Mouse (Mus musculus) c-Kit-positive CD71-positive TER-119-positive erythroid progenitor cells, embryonic 14.5 days (primary cell): ENCODE measurements around the gene Mthfsd.
A peak's percentile ranks its signal among the peaks of the same experiment; 100 is the strongest.

ENCODE experiments used
- DNase-seq: peaks from one replicate; pipeline ENCODE4 v3.0.0-alpha.2; 2013; ENCODE audit warnings: low spot score

Gene Mthfsd

DNA sequence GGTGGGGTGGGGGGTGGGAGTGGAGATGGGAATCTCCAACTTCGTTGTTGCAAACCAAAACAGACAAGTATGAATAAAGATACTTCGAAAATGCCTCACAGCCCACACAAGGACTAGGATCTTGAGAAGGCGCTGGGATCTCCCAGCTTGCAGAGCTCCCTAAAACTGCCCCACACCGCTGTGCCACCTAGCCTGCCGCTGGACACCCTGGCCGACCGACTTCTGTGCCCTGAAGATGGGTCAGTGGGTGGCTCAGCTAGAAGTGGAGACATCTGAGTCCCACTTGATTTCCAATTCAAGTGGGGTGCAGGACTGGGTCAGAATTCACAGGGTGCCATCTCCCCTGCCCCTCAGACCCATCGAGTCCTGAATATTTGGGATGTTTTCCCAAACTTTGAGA is 13.5 kb upstream of the Mthfsd start:
- DNase-seq: no peak

DNA sequence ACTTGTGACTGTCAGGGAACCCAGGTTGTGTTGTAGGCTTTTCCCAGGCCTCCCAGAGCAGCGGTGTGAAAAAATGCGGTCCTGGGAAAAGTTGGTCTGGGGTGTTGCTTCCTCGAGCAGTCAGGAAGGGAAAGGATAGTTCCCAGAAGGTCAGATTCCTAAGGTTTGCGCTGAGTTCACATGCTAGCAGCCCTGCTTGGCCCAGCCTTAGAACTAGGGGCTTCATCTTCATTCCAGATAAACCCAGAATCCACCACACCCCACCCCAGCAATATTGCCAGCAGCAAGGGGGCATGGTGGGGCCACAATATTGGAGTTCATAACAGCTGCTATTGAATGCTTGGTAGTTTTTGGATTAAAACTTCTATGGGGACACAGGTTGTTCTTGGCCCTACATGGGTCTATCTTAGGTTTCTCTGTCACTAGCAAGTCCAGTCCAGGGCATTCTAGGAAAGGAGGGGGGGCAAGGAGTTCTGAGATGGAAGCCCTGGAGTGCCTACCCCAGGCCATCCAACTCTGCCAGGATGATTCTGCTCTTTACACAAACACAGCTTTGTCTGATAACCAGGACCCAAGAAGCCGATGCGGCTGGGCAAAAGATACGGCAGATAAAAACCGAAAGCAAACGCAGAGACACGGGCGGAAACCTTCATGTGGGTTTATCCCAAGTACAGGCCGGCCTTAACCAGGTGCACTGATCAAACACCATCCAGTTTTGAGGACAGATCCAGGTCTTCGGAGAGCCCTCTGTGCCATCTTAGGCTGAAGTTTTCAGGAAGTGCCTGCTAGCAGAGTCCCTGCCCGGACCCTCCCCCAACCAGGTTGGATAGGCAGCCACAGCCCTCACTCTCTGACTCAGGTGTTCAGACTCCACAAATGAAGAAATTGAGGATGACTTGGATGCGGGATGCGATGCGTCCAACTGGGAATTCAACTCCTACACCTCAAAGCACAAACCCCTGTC is 12.5 kb upstream of the Mthfsd start:
- no peak for DNase-seq

DNA sequence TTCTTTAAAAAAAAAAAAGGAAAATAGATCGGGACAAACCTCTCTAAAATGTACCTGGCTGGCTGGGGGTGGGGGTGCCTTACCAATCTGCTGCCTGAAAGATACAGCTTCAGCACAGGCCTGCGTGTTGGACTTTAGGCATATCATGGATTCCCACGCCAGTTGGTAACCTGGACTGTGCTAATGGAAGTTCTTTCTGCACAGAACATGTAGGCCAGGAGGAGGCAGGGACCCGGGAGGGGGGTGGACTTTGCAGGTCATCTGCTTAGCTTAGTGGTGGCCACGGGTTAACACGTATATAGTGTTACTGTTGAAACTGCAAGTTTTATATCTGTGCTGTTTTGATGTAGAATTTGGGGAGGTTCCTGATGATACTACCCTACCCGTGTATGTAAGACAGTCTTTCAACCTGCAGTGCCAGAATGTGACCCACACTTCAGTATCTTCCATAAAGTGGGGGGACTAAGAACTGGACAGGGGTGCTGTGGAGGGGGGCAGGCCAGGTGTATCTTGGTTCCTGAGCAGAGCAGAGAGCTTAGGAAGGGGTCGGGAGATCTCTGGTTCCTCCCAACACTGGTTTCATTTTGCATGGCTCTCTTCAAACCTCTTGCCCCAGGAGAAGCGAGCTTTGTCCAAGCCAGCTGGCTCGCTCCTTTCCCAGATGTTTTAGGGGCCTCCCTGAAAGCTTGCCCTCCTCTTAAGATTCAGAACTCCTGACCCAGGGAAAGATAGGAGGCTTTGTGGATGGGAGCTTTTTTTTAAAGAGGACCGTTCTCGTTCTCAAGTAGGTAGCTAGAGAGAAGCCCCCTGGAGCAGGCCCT is 11.7 kb upstream of the Mthfsd start:
- no peak for DNase-seq

- DNase-seq: no peak
These were observed 10.6 kb upstream of the Mthfsd start for GRCm38 (mm10) chr8:121118634-121119420.

DNA sequence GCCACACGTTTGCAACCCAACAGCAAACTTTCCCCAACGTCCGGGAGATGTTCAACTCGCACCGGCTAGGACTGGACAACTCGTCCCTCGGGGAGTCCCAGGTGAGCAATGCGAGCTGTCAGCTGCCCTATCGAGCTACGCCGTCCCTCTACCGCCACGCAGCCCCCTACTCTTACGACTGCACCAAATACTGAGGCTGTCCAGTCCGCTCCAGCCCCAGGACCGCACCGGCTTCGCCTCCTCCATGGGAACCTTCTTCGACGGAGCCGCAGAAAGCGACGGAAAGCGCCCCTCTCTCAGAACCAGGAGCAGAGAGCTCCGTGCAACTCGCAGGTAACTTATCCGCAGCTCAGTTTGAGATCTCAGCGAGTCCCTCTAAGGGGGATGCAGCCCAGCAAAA is 9.7 kb upstream of the Mthfsd start:
- no peak for DNase-seq

DNA sequence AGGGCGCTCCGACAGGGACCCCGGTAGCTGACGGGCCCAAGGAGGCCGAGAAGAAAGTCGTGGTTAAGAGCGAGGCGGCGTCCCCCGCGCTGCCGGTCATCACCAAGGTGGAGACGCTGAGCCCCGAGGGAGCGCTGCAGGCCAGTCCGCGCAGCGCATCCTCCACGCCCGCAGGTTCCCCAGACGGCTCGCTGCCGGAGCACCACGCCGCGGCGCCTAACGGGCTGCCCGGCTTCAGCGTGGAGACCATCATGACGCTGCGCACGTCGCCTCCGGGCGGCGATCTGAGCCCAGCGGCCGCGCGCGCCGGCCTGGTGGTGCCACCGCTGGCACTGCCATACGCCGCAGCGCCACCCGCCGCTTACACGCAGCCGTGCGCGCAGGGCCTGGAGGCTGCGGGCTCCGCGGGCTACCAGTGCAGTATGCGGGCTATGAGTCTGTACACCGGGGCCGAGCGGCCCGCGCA is 9.0 kb upstream of the Mthfsd start:
- DNase-seq: no peak

- no peak for DNase-seq
These were observed 8.5 kb upstream of the Mthfsd start for GRCm38 (mm10) chr8:121116591-121117185.

DNA sequence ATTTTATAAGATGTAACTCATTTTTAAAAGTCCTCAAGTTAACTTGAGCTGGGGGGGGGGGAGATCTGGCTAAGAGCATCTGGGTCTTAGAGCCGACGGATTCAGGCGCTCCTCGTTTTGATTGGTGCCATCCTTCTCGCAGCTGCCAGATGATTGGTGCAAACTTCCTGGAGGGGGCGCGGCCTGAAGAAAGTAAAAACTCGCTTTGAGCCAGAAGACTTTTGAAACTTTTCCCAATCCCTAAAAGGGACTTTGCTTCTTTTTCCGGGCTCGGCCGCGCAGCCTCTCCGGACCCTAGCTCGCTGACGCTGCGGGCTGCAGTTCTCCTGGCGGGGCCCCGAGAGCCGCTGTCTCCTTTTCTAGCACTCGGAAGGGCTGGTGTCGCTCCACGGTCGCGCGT is 7.8 kb upstream of the Mthfsd start, which contains the start of gene Foxc2:
Gene Foxc2 (plus strand): TSS at position 224 of the 400 bp plus-strand sequence.
- DNase-seq: no peak

- no peak for DNase-seq
These were observed 6.9 kb upstream of the Mthfsd start for GRCm38 (mm10) chr8:121115136-121115535.

GRCm38 (mm10) chr8:121113261-121113660 is 5.1 kb upstream of the Mthfsd start:
- DNase-seq: peak; percentile 86

- no peak for DNase-seq
These were observed 3.1 kb upstream of the Mthfsd start for GRCm38 (mm10) chr8:121111145-121111907.

GRCm38 (mm10) chr8:121108657-121109056 is 465 bp upstream of the Mthfsd start:
- no peak for DNase-seq

DNA sequence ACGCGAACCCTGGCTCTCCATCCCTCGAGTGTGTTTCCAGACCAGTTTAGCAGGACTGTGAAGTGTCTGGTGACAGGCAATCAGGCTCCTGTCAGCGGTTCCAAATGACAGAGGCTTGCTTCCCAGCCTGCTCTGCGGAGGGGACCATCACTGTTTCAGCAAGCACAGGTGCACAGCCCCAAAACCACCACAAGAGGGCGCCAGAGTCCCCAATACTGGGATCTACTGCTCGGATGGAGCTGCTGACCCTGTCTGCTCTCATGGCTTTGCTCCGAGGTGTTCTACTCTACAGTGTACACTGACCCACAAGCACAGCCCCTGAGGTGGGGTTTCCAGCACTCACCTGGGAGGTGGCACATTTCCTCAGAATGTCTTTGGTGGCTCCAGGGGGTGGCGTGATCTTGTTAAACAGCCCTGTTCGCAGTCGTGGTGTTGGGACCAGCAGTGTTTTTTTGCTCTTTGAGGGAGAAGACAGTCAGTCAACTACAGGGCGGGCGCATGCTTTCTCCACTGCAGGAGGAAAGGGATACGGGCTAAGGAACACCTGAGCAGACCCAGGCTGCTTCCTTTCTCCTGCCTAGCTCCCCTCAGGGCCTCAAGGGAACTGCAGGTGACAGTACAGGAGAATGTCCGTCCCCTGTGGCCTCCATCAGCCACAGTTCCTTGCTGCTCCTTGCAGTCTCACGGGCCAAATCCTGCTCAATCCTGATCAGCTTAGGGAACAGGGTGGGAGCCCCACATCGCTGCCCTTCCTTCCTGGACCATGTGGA is 4.0 kb downstream of the Mthfsd start:
- DNase-seq: peak; percentile 71

DNA sequence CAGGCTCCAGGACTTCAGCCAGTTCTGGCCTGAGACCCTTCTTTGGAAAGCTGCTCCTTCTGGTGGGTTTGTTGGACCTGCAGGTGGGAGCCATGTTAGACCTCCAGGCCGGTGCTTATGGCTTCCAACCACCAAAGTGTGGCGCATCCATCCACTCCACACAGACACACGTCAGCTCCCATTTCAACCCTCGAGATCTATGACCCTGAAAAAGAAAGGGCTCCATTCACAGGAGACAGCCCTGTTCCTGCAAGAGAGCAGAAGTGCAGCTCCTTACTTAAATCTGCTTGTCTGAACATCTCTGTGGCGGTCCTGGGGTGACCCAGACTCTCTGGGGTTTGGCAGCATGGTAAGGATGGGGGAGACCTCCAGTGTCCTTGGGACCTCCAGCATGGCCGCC is 14.7 kb downstream of the Mthfsd start:
- DNase-seq: no peak

DNA sequence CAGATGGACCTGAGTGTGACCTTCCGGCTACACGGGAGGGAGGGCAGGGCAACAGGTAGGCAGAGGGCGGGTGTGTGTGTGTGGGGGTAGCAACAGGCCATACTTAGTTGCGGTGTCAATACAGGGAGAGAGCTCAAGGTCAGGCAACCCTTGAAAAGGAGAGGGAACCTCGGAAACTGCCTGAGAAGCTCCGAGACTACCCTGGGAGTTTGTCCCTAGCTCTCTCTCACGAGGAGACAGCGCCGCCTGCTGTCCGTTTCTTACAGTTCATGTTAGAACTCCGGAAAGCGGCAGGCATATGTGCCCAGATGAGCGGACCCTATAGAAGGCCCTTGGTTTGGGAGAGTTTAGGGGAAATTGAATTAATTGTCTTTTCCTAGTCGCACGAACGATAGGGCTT is 15.6 kb downstream of the Mthfsd start:
- DNase-seq: peak; percentile 65

GRCm38 (mm10) chr8:121092141-121092540 is 16.1 kb downstream of the Mthfsd start:
- DNase-seq: no peak

DNA sequence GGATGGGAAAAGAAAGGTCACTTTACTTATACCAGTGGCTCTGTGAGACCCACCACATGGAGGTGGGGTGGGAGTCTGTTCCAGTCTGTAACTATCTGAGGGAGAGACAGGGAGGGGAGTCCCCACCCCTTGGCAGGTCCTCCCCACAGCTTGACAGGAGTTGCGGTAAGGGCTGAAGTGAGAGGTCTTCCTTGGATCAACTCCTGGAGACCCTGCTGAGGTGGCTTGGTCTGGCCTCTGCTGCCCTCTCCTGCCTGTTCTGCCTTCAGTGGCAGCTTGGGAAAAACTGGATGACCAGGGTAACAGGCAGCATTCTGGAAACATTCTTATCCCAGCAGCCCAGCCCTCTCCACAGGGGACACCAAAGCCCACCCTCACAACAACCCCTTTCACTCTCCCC is 17.5 kb downstream of the Mthfsd start:
- DNase-seq: no peak

- no peak for DNase-seq
These were observed 18.4 kb downstream of the Mthfsd start for GRCm38 (mm10) chr8:121089631-121090380.
